Mouse (Mus musculus) liver, embryonic 14.5 days (tissue): ENCODE data around the gene Ntn5. TPM values are rescaled to one million over a fixed set of nuclear protein-coding genes. Genes with fewer than 3 reads are reported as not detected.
"Not testable (repeated sequence)": the region's sequence is repeated elsewhere in the genome, so short reads cannot be mapped to it uniquely, and the experiment has no call there.

Experiments used
- ATAC-seq: fragments of 200-750 bp; cut with Nextera tagmentation; 2 replicates; pipeline ENCODE4 v1.8.0; 2017; ENCODE audit warnings: moderate number of reproducible peaks, mild to moderate bottlenecking, moderate library complexity; ENCODE audit not compliant: insufficient read depth
- DNase-seq, 3 experiments: peaks; one replicate each; pipeline ENCODE4 v3.0.0-alpha.2; 2012 to 2013; ENCODE audit warnings: low read depth in 3 of 3, low spot score in 3 of 3
- H3K27ac ChIP-seq: fragments of 300-500 bp; sonication (generic); 2 replicates; pipeline ENCODE4 v1.5.1; 2014; ENCODE audit warnings: moderate library complexity, mild to moderate bottlenecking, control low read depth, inconsistent platforms
- H3K27me3 ChIP-seq: fragments of 300-500 bp; sonication (generic); 2 replicates; pipeline ENCODE4 v1.6.1; 2014; ENCODE audit warnings: mild to moderate bottlenecking, low read length, moderate library complexity; ENCODE audit not compliant: control insufficient read depth, insufficient read depth
- H3K36me3 ChIP-seq: fragments of 300-500 bp; sonication (generic); replicated peaks from 2 replicates; pipeline ENCODE4 v1.6.1; 2014; ENCODE audit warnings: low read depth; ENCODE audit not compliant: control insufficient read depth, insufficient read depth
- H3K4me1 ChIP-seq, 2 experiments: fragments of 200-500 bp in 1 of 2; fragments of 300-500 bp in 1 of 2; sonication (generic) in 1 of 2; replicated peaks; 2 replicates each; pipeline ENCODE4 v1.6.1; 2012 to 2014; ENCODE audit warnings: antibody characterized with exemption in 1 of 2, inconsistent platforms in 1 of 2, low read length in 1 of 2; ENCODE audit not compliant: control insufficient read depth in 2 of 2, insufficient read depth in 2 of 2
- H3K4me2 ChIP-seq: fragments of 300-500 bp; sonication (generic); 2 replicates; pipeline ENCODE4 v1.6.1; 2014; ENCODE audit warnings: low read depth, mild to moderate bottlenecking, control low read depth, moderate library complexity
- H3K4me3 ChIP-seq, 2 experiments: fragments of 200-500 bp in 1 of 2; fragments of 300-500 bp in 1 of 2; sonication (generic) in 1 of 2; 2 replicates each; pipeline ENCODE4 v1.5.1; 2012 to 2014; ENCODE audit warnings: low read depth in 2 of 2, low read length in 2 of 2, mild to moderate bottlenecking in 2 of 2, control low read depth in 1 of 2, inconsistent platforms in 1 of 2, moderate library complexity in 1 of 2; ENCODE audit not compliant: insufficient read depth in 1 of 2
- H3K9ac ChIP-seq: fragments of 300-500 bp; sonication (generic); replicated peaks from 2 replicates; pipeline ENCODE4 v1.6.1; 2014; ENCODE audit warnings: mild to moderate bottlenecking, control low read depth, moderate library complexity
- H3K9me3 ChIP-seq: fragments of 300-500 bp; sonication (generic); 2 replicates; pipeline ENCODE4 v1.6.1; 2016; ENCODE audit warnings: low read length, mixed read lengths; ENCODE audit not compliant: control insufficient read depth
- CTCF ChIP-seq: IDR thresholded peaks from 2 replicates; pipeline ENCODE4 v1.5.1; 2016; ENCODE audit warnings: antibody characterized with exemption, low read depth, control low read depth
- EP300 ChIP-seq: IDR thresholded peaks from 2 replicates; pipeline ENCODE4 v1.6.1; 2016; ENCODE audit warnings: antibody characterized with exemption, low read depth
- WGBS: fragments of 180-500 bp; shearing (Covaris S2); extraction: QIAGEN DNeasy Blood & Tissue Kit; methylation state at CpG from one replicate; pipeline ENCODE4 v1.1.7; 2014; ENCODE audit not compliant: insufficient replicate concordance; 5-methylcytosine and 5-hydroxymethylcytosine counted together
- polyA plus RNA-seq, 2 experiments: library from polyadenylated mRNA; depleted of rRNA in 1 of 2; stranded (reverse) in 1 of 2; unstranded in 1 of 2; fragments of >200 nt; fragmentation: Nextera tagmentation in 1 of 2; extraction: Ambion mirVana in 1 of 2; gene quantifications; 2 replicates each; pipeline versions ENCODE4 v1.2.1 to v1.2.3; 2012 to 2014

Gene Ntn5
- polyA plus RNA-seq, 2 experiments: not detected

DNA sequence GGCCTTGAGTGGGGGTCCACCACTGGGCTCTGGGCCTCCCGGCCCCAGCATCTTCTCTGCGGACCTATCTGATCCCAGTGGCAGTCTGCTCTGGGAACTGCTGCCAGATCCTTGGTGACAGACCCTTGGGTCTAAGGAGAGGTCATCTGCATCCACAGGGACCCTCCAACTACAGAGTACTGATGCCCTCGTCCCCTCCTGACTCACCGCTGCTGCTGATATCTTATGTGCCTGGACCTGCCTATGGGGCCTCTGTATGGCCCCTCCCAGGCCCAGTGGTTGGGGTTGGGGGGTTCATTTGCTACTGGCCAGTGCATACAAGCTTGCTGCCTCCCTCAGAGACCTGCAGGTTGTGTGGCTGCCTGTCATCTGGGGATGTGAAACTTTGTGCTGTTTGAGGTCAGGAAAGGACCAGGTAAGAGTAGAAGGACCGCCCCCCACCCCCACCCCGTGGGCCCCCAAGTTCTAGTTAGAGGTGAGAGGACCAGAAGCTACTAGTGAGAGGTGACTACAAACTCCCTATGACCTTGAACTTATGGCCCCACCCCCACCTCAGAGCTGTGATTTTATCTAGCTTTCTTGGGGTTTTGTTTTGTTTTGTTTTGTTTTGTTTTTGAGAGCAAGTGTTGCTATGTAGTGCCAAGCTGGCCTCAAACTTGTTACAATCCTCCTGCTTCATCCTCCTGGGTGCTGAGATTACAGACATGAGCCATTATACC lies 38.8 kb upstream of the Ntn5 start:
- Histone ChIP-seq H3K9ac (no peak overlapping the region), H3K4me2 (no peak overlapping the region), H3K36me3 (no peaks in the 10 kb centered on the region), H3K4me1 (peaks cover 0 to 7% of the 10 kb centered on the region in 2 experiments; a peak in 1 of 4 replicates), H3K4me3 (no peak overlapping the region), H3K27me3 (no peaks in the 10 kb centered on the region), H3K27ac (no peak overlapping the region), H3K9me3 (no peaks in the 10 kb centered on the region)
- TF ChIP-seq EP300: no peak
- ATAC-seq: no peak
- no peak for DNase-seq
- 54% methylated on average over 6 of the region's 6 CpGs for WGBS

DNA sequence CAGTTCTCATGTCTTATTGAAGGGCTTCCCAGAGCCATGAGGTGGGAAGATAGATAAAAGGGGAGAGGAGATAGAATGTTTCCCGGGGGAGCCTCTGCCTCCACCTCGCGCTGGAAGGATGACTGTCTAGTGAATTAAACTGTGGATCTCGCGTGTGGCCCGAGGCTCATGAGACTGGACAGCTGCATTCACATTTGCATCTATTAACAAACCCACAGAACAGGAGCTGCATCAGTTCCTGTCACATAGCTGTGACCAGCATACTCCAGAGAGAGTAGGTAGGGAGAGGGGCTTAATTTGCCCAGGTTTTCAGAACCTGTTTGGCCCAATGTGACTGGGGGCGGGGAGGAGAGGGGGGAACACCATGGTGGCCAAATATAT lies 38.2 kb upstream of the Ntn5 start:
- Histone ChIP-seq H3K9ac (no peak overlapping the region), H3K27me3 (no peaks in the 10 kb centered on the region), H3K4me3 (no peak overlapping the region), H3K27ac (no peak overlapping the region), H3K36me3 (no peaks in the 10 kb centered on the region), H3K9me3 (no peaks in the 10 kb centered on the region), H3K4me2 (no peak overlapping the region), H3K4me1 (peaks cover 0 to 7% of the 10 kb centered on the region in 2 experiments; a peak in 1 of 4 replicates)
- DNase-seq (no peak), ATAC-seq (no peak)
- WGBS: 67% methylated on average over 7 of the region's 7 CpGs
- TF ChIP-seq CTCF (no peak), EP300 (no peak)

DNA sequence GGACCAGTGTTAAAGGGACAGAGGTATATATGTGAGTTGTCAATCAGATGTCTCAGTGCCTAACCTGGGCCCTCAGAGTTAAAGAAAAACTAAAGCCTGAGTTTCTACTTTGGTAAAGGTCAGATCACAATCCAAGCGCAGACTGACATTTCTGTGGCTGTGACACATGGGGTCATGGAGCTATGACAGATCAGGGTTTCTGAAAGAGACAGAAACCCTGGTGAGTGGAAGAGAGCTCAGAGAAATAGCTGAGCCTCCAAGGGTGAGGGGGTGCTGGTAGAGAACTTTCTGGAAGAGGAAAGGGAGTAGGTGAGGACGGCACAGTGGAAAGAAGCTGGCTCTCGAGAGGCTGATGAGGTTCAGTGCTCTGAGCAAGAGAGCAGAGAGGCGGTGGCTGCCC lies 37.2 kb upstream of the Ntn5 start:
- H3K27ac ChIP-seq: no peak overlapping the region
- no peak overlapping the region for H3K4me3 ChIP-seq
- TF ChIP-seq EP300: no peak
- WGBS: 64% methylated on average over 4 of the region's 4 CpGs
- no peak for DNase-seq
- H3K9me3 ChIP-seq: no peaks in the 10 kb centered on the region
- peaks cover 0 to 7% of the 10 kb centered on the region in 2 experiments; a peak in 1 of 4 replicates for H3K4me1 ChIP-seq
- H3K4me2 ChIP-seq: no peak overlapping the region
- H3K27me3 ChIP-seq: no peaks in the 10 kb centered on the region
- H3K9ac ChIP-seq: no peak overlapping the region
- no peaks in the 10 kb centered on the region for H3K36me3 ChIP-seq
- ATAC-seq: no peak

DNA sequence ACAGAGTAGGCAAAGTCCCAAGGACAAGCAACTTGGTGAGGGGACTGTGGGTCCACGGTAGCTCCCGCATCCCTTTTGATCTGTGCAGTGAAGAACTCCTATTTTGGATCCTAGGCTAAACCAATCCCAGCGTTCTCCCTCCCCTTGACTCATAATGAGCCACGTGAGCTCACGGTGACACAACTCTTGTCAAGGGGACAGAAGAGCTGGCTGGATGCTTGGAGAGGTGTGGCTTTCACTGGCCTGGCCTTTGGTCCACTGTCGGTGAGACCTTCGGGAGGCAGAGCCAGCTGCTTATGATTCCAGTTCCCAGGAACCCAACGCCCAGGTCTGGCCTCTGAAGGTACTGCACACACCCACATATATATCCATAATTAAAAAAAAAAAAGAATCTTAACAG lies 34.5 kb upstream of the Ntn5 start:
- H3K4me3 ChIP-seq: no peak overlapping the region
- no peaks in the 10 kb centered on the region for H3K9me3 ChIP-seq
- TF ChIP-seq EP300 (no peak), CTCF (no peak)
- DNase-seq (no peak), ATAC-seq (no peak)
- no peak overlapping the region for H3K4me2 ChIP-seq
- H3K9ac ChIP-seq: no peak overlapping the region
- peaks cover 0 to under 1% of the 10 kb centered on the region in 2 experiments; a peak in 2 of 4 replicates for H3K4me1 ChIP-seq
- no peak overlapping the region for H3K27ac ChIP-seq
- no peaks in the 10 kb centered on the region for H3K27me3 ChIP-seq
- 57% methylated on average over 8 of the region's 8 CpGs for WGBS
- H3K36me3 ChIP-seq: no peaks in the 10 kb centered on the region

DNA sequence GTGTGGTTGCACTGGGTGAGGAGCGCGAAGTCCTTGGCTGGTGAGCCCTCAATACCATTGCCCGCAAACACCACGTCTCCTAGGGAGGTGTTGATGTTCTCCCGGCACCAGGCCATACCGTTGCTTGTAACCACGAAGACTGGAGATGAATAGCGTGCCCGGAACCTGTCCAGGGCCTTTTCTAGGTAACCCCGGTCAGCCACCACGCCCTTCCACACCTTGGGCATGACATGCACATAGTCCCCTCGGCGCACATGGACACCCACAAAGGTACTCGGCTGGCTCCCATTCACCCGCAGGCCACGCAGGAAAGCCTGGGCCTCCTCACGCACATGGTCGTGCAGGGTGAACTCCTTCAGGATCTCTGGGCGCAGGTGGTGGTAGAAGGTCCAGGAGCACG lies 33.3 kb upstream of the Ntn5 start:
- not testable (repeated sequence) for H3K9ac ChIP-seq, H3K4me2 ChIP-seq, H3K9me3 ChIP-seq, H3K27me3 ChIP-seq, ATAC-seq, H3K4me3 ChIP-seq, H3K27ac ChIP-seq, H3K4me1 ChIP-seq, H3K36me3 ChIP-seq, DNase-seq
- WGBS: 83% methylated on average over 18 of the region's 20 CpGs
